Mouse (Mus musculus) right cerebral cortex, adult 18-20 months (tissue): ENCODE results near the gene Spesp1.

Source experiments
- DNase-seq: peaks from one replicate; pipeline ENCODE4 v3.0.0; 2022; ENCODE audit warnings: mixed read lengths

Spesp1 gene

GRCm38 (mm10) chr9:62245612-62246379 lies 36.2 kb downstream of the Spesp1 start:
- DNase-seq = no peak

GRCm38 (mm10) chr9:62244612-62245010 lies 37.4 kb downstream of the Spesp1 start:
- no peak for DNase-seq

GRCm38 (mm10) chr9:62243991-62244611 lies 37.9 kb downstream of the Spesp1 start:
- DNase-seq = peak; percentile 75

GRCm38 (mm10) chr9:62240036-62240435 lies 42.0 kb downstream of the Spesp1 start:
- DNase-seq = no peak

GRCm38 (mm10) chr9:62237381-62237980 lies 44.5 kb downstream of the Spesp1 start:
- DNase-seq = no peak

- DNase-seq = no peak
Observed at GRCm38 (mm10) chr9:62235501-62235900, 46.5 kb downstream of the Spesp1 start.

GRCm38 (mm10) chr9:62232649-62233048 lies 49.4 kb downstream of the Spesp1 start:
- no peak for DNase-seq

- no peak for DNase-seq
Observed at GRCm38 (mm10) chr9:62231046-62231445, 51.0 kb downstream of the Spesp1 start.

- peak; percentile 46 for DNase-seq
Observed at GRCm38 (mm10) chr9:62229985-62230384, 52.0 kb downstream of the Spesp1 start.

- peak; percentile 66 for DNase-seq
Observed at GRCm38 (mm10) chr9:62222481-62222880, 59.5 kb downstream of the Spesp1 start.

GRCm38 (mm10) chr9:62222029-62222428 lies 60.0 kb downstream of the Spesp1 start:
- no peak for DNase-seq
